ENCODE assay signal across 8 mouse cellular contexts in genomic region chr5:125442136-125442995, GRCm38 (mm10). TPM values are rescaled to one million over a fixed set of nuclear protein-coding genes. Genes with fewer than 3 reads are reported as not detected.
DNase-seq lines count a peak whose midpoint lies in the region; ATAC-seq and TF ChIP-seq lines count a peak whose summit lies in the region.

No protein-coding gene starts in this region.

- 23% methylated on average over 27 of the region's 27 CpGs for whole genome bisulfite sequencing in forebrain, embryonic 15.5 days
- WGBS in limb, embryonic 12.5 days = 21% methylated on average over 27 of the region's 27 CpGs
- 24% methylated on average over 27 of the region's 27 CpGs for WGBS in neural tube, embryonic 12.5 days

- ATAC-seq in forebrain, embryonic 15.5 days (replicated peaks) = peak; percentile 24
- 0 out of 2 replicates have a peak, but pooled peaks have one; percentile 5 for ATAC-seq in limb, embryonic 12.5 days (ENCODE audit: insufficient number of reproducible peaks, insufficient read depth, low FRiP score, low TSS enrichment, low read depth)
- 0 out of 2 replicates have a peak, but pooled peaks have one; percentile 3 for ATAC-seq in neural tube, embryonic 12.5 days (ENCODE audit: low FRiP score, low read depth)

- H3K9ac ChIP-seq in ES-Bruce4 (ENCODE audit: low read depth, poor library complexity, severe bottlenecking) = peak overlapping the region; percentile 93
- peak overlapping the region; percentile 81 for H3K9ac ChIP-seq in forebrain, embryonic 15.5 days (replicated peaks)
- H3K9ac ChIP-seq in limb, embryonic 12.5 days (replicated peaks) = peak overlapping the region; percentile 92
- peak overlapping the region; percentile 90 for H3K9ac ChIP-seq in neural tube, embryonic 12.5 days

- peak overlapping the region; percentile 68 for H3K4me2 ChIP-seq in forebrain, embryonic 15.5 days (replicated peaks)
- peak overlapping the region; percentile 68 for H3K4me2 ChIP-seq in limb, embryonic 12.5 days
- peak overlapping the region; percentile 87 for H3K4me2 ChIP-seq in neural tube, embryonic 12.5 days (replicated peaks)

- peak overlapping the region; percentile 94 for H3K4me3 ChIP-seq in gastrocnemius, adult 2 months
- H3K4me3 ChIP-seq in ES-Bruce4 (ENCODE audit: low read depth, low read length) = peak overlapping the region; percentile 96
- H3K4me3 ChIP-seq in forebrain, embryonic 15.5 days = peak overlapping the region; percentile 87
- peak overlapping the region; percentile 88 for H3K4me3 ChIP-seq in limb, embryonic 12.5 days (replicated peaks)
- H3K4me3 ChIP-seq in neural tube, embryonic 12.5 days = peak overlapping the region; percentile 92

- H3K27ac ChIP-seq in gastrocnemius, adult 2 months = peak overlapping the region; percentile 84
- H3K27ac ChIP-seq in ES-Bruce4 (ENCODE audit: insufficient read depth, low read length) = no peak overlapping the region
- H3K27ac ChIP-seq in forebrain, embryonic 15.5 days (replicated peaks) = peak overlapping the region; percentile 71
- H3K27ac ChIP-seq in limb, embryonic 12.5 days = peak overlapping the region; percentile 81
- H3K27ac ChIP-seq in neural tube, embryonic 12.5 days = peak overlapping the region; percentile 57; the same call in 1 of the 2 replicates

- TF ChIP-seq POLR2A in ES-Bruce4 (IDR thresholded peaks at IDR 0.05; ENCODE audit: insufficient read depth, low read length) = no peak

- H3K36me3 ChIP-seq in ES-Bruce4 (ENCODE audit: control insufficient read depth, insufficient read depth, low read length, poor library complexity, severe bottlenecking) = no peaks in the 10 kb centered on the region
- H3K36me3 ChIP-seq in forebrain, embryonic 15.5 days = no peaks in the 10 kb centered on the region
- peaks cover 14% of the 10 kb centered on the region for H3K36me3 ChIP-seq in limb, embryonic 12.5 days
- no peaks in the 10 kb centered on the region for H3K36me3 ChIP-seq in neural tube, embryonic 12.5 days

- no peaks in the 10 kb centered on the region for H3K4me1 ChIP-seq in ES-Bruce4 (ENCODE audit: control insufficient read depth, insufficient read depth, low read length)
- peaks cover 24% of the 10 kb centered on the region for H3K4me1 ChIP-seq in forebrain, embryonic 15.5 days
- H3K4me1 ChIP-seq in limb, embryonic 12.5 days (replicated peaks) = peaks cover 24% of the 10 kb centered on the region; the same call in 1 of the 2 replicates
- peaks cover 28% of the 10 kb centered on the region for H3K4me1 ChIP-seq in neural tube, embryonic 12.5 days

- H3K9me3 ChIP-seq in ES-Bruce4 (replicated peaks; ENCODE audit: control insufficient read depth, insufficient read depth, low read length, poor library complexity, severe bottlenecking) = no peaks in the 10 kb centered on the region
- H3K9me3 ChIP-seq in forebrain, embryonic 15.5 days = no peaks in the 10 kb centered on the region
- no peaks in the 10 kb centered on the region for H3K9me3 ChIP-seq in limb, embryonic 12.5 days
- H3K9me3 ChIP-seq in neural tube, embryonic 12.5 days = no peaks in the 10 kb centered on the region

- intact Hi-C loops in gastrocnemius, adult 2 months (cut with DNase I) = no loop called here
- intact Hi-C loops in gastrocnemius, postnatal 36 days (cut with DNase I) = no loop called here

- no peak for TF ChIP-seq EP300 in ES-Bruce4 (IDR thresholded peaks at IDR 0.05; ENCODE audit: insufficient read depth, low read depth, low read length)

- H3K27me3 ChIP-seq in ES-Bruce4 (ENCODE audit: control insufficient read depth, insufficient read depth, low read length, poor library complexity, severe bottlenecking) = no peaks in the 10 kb centered on the region
- H3K27me3 ChIP-seq in forebrain, embryonic 15.5 days = no peaks in the 10 kb centered on the region
- no peaks in the 10 kb centered on the region for H3K27me3 ChIP-seq in limb, embryonic 12.5 days
- H3K27me3 ChIP-seq in neural tube, embryonic 12.5 days (replicated peaks) = no peaks in the 10 kb centered on the region

- no peak for TF ChIP-seq CTCF in gastrocnemius, adult 2 months (IDR thresholded peaks at IDR 0.05)
- TF ChIP-seq CTCF in ES-Bruce4 (IDR thresholded peaks at IDR 0.05; ENCODE audit: low read depth, low read length) = no peak

- DNase-seq in gastrocnemius, adult 2 months = no peak
- no peak for DNase-seq in gastrocnemius, postnatal 36 days
- DNase-seq in gastrocnemius, postnatal 4 days (ENCODE audit: low spot score in 2 of 2) = no peak
- DNase-seq in layer of hippocampus, adult 9-11 months = no peak

RNA-seq across cellular contexts. Expression of gene Bri3bp, which starts 1.0 kb away (rescaled TPM):
- total RNA-seq in gastrocnemius, adult 2 months (2021) = 1 to 10 TPM; 2.5 to 3.9 TPM
- 1 to 10 TPM; 3.8 to 4.0 TPM for total RNA-seq in gastrocnemius, postnatal 36 days (2021)
- polyA plus RNA-seq in ES-Bruce4 (2011; ENCODE audit: insufficient read depth, insufficient read length, low read depth, missing spikeins) = 43.8 and 45.8 TPM in 2 replicates
- polyA plus RNA-seq in forebrain, embryonic 15.5 days (2015; fragmentation: Nextera tagmentation; extraction: Ambion mirVana) = 35.9 and 38.0 TPM in 2 replicates
- polyA plus RNA-seq in limb, embryonic 12.5 days (2016; fragmentation: Nextera tagmentation; extraction: Ambion mirVana) = 40.3 and 40.7 TPM in 2 replicates
- 37.0 and 39.2 TPM in 2 replicates for polyA plus RNA-seq in neural tube, embryonic 12.5 days (2016; fragmentation: Nextera tagmentation; extraction: Ambion mirVana)
- 10 to 100 TPM; 10.4 to 12.0 TPM for total RNA-seq in gastrocnemius, postnatal 4 days (2021)

RNA-seq across cellular contexts. Expression of gene Dhx37, which starts 8.4 kb away (rescaled TPM):
- total RNA-seq in gastrocnemius, adult 2 months (2021) = 1 to 10 TPM; 4.3 to 4.4 TPM
- 1 to 10 TPM; 3.4 to 4.3 TPM for total RNA-seq in gastrocnemius, postnatal 36 days (2021)
- polyA plus RNA-seq in ES-Bruce4 (2011; ENCODE audit: insufficient read depth, insufficient read length, low read depth, missing spikeins) = 35.2 and 42.3 TPM in 2 replicates
- 11.3 and 13.4 TPM in 2 replicates for polyA plus RNA-seq in forebrain, embryonic 15.5 days (2015; fragmentation: Nextera tagmentation; extraction: Ambion mirVana)
- 16.1 and 16.5 TPM in 2 replicates for polyA plus RNA-seq in limb, embryonic 12.5 days (2016; fragmentation: Nextera tagmentation; extraction: Ambion mirVana)
- 15.0 and 15.6 TPM in 2 replicates for polyA plus RNA-seq in neural tube, embryonic 12.5 days (2016; fragmentation: Nextera tagmentation; extraction: Ambion mirVana)
- 1 to 10 TPM; 6.8 to 7.8 TPM for total RNA-seq in gastrocnemius, postnatal 4 days (2021)

RNA-seq across cellular contexts. Expression of gene Aacs, which starts 33.2 kb away (rescaled TPM):
- 1 to 10 TPM; 2.8 to 3.3 TPM for total RNA-seq in gastrocnemius, adult 2 months (2021)
- 1 to 10 TPM; 2.5 to 3.8 TPM for total RNA-seq in gastrocnemius, postnatal 36 days (2021)
- polyA plus RNA-seq in ES-Bruce4 (2011; ENCODE audit: insufficient read depth, insufficient read length, low read depth, missing spikeins) = 23.2 and 26.3 TPM in 2 replicates
- 81.1 and 82.4 TPM in 2 replicates for polyA plus RNA-seq in forebrain, embryonic 15.5 days (2015; fragmentation: Nextera tagmentation; extraction: Ambion mirVana)
- polyA plus RNA-seq in limb, embryonic 12.5 days (2016; fragmentation: Nextera tagmentation; extraction: Ambion mirVana) = 35.7 and 40.1 TPM in 2 replicates
- polyA plus RNA-seq in neural tube, embryonic 12.5 days (2016; fragmentation: Nextera tagmentation; extraction: Ambion mirVana) = 63.1 and 67.5 TPM in 2 replicates
- 10 to 100 TPM; 11.6 to 13.7 TPM for total RNA-seq in gastrocnemius, postnatal 4 days (2021)

RNA-seq across cellular contexts. Expression of gene Ubc, which starts 52.4 kb away (rescaled TPM):
- 1,000 to 10,000 TPM; 1,479 to 2,293 TPM for total RNA-seq in gastrocnemius, adult 2 months (2021)
- 1,000 to 10,000 TPM; 1,061 to 1,578 TPM for total RNA-seq in gastrocnemius, postnatal 36 days (2021)
- 329 and 334 TPM in 2 replicates for polyA plus RNA-seq in ES-Bruce4 (2011; ENCODE audit: insufficient read depth, insufficient read length, low read depth, missing spikeins)
- 1,235 and 1,278 TPM in 2 replicates for polyA plus RNA-seq in forebrain, embryonic 15.5 days (2015; fragmentation: Nextera tagmentation; extraction: Ambion mirVana)
- polyA plus RNA-seq in limb, embryonic 12.5 days (2016; fragmentation: Nextera tagmentation; extraction: Ambion mirVana) = 1,024 and 1,053 TPM in 2 replicates
- 1,083 and 1,154 TPM in 2 replicates for polyA plus RNA-seq in neural tube, embryonic 12.5 days (2016; fragmentation: Nextera tagmentation; extraction: Ambion mirVana)
- 100 to 1,000 TPM; 650 to 744 TPM for total RNA-seq in gastrocnemius, postnatal 4 days (2021)

RNA-seq across cellular contexts. Expression of gene Gm10382, which starts 53.2 kb away (rescaled TPM):
- total RNA-seq in gastrocnemius, adult 2 months (2021) = not detected
- total RNA-seq in gastrocnemius, postnatal 36 days (2021) = under 1 TPM in 1 of 2 experiments, not detected in 1; 0.20 TPM
- polyA plus RNA-seq in ES-Bruce4 (2011; ENCODE audit: insufficient read depth, insufficient read length, low read depth, missing spikeins) = not detected in 2 replicates
- 0.55 TPM in 2 replicates for polyA plus RNA-seq in forebrain, embryonic 15.5 days (2015; fragmentation: Nextera tagmentation; extraction: Ambion mirVana)
- polyA plus RNA-seq in limb, embryonic 12.5 days (2016; fragmentation: Nextera tagmentation; extraction: Ambion mirVana) = 0.39 and 0.46 TPM in 2 replicates
- polyA plus RNA-seq in neural tube, embryonic 12.5 days (2016; fragmentation: Nextera tagmentation; extraction: Ambion mirVana) = 0.92 and 1.1 TPM in 2 replicates
- total RNA-seq in gastrocnemius, postnatal 4 days (2021) = not detected
